Mouse (Mus musculus) left cerebral cortex, adult 8-10 months (tissue): ENCODE results near the gene Usp7. TPM values are rescaled to one million over a fixed set of nuclear protein-coding genes. Genes with fewer than 3 reads are reported as not detected.
"Not testable (repeated sequence)": the region's sequence is repeated elsewhere in the genome, so short reads cannot be mapped to it uniquely, and the experiment has no call there.

ENCODE experiments used
- DNase-seq, 2 experiments: peaks; one replicate each; pipeline ENCODE4 v3.0.0; 2022; ENCODE audit warnings: low spot score in 2 of 2
- total RNA-seq, 4 experiments: library from RNA; stranded (reverse); gene quantifications; 2 replicates each; pipeline ENCODE4 v1.2.4; 2022

The Usp7 gene
- total RNA-seq, 4 experiments from 2014 or later, result 149 to 164 (median 158) TPM

DNA sequence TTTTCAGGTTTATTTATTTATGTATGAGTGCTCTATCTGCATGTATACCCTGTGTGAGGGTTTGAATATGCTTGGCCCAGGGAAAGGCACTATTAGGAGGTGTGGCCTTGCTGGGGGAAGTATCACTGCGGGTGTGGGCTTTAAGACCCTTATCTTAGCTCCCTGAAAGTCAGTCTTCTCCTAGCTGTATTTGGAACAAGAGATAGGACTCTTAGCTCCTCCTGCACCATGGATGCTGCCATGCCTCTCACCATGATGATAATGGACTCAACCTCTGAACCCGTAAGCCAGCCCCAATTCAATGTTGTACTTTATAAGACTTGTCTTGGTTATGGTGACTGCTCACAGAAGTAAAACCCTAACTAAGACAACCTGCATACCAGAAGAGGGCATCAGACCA is 39.8 kb downstream of the Usp7 start:
- no peak for DNase-seq

DNA sequence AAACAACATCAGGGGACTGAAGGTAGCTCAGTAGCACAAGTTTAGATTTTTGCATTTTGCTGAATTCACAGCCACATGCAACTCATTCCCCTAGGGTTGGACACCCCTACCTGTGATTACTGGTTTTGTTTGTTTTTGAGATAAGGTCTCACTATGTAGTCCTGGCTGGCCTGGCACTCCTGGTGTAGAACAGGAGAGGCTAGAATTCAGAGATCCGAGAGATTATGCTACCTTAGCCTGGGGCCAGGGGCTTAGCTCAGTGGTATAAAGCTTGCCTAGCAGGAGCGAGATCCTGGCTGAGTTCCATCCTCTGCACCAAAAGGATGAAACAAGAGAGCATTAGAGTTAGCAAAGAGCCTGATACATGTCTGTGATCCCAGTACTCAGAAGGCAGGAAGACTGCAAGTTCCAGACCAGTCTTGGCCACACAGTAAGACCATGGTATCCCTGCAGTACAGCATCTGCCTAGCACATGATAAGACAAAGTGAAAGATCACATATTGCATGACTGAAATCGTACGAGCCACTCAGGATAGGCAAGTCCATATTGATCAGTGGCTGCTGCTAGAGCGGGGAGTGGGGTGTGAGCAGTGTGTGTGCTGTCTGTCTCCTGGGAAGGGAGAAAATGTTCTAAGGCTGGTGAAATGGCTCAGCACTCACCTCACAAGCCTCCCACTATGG is 40.4 kb downstream of the Usp7 start:
- DNase-seq, result no peak

DNA sequence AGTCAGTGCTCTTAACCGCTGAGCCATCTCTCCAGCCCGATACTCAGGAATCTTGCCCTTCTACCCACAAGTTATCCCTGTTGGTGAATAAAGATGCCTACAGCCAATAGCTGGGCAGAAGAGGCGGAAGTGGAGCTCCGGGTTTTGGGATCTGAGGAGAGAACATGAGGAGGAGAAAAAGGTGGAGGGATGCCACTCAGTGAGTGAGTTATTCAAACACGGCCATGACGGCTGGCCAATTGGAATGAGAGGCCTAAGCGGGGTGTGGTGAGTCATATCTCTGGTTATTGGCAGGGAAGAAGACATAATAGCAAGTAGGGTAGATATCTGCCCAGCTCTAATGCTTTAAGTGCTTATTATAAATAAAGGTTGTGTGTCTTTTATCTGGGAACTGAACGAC is 43.2 kb downstream of the Usp7 start:
- no peak for DNase-seq

DNA sequence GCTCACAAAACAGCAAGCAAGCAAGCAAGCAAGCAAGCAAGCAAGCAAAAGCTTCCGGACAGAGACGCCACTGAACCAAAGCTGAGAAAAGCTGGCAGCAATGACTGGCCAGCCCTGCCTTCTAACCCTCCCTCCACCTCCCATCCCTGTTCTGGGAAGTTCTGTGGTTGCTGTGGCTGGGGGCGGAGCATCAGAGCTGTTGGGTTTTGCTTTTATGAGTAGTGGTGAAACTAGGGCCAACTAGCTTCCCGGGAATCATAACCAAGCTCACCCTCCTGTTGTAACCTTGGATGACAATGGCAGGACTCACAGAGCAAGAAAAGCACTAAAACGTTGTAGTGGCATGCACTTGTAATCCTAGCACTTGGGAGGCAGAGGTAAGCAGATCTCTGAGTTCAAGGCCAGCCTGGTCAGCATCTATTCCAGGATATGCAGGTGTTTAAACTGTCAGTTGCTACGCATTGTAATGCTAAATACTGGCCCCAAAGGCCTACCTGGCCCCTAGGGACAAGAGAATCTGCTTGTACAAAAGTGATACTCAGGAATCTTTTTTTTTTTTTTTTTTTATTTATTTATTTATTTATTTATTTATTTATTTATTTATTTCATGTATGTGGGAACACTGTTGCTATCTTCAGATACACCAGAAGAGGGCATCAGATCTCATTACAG is 43.8 kb downstream of the Usp7 start:
- no peak for DNase-seq

DNA sequence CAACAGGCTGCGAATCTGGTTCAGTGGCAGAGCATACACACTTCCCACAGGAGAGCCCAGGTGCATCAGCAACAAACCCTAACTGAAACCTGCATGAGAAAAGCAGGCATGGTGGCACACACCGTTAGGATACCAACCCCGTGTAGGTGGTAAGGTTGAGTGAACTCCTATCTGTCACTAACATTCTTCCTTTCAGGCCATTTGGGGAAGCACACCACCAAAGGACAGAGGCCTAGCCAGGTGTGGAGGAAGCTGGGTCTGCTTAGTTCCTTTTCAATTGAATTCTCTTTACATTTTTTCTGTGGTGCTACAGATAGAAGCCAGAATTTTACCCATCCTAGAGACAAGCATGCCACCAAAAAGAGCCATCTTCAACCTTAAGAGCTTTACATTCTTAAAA is 44.3 kb downstream of the Usp7 start:
- DNase-seq, result no peak

DNA sequence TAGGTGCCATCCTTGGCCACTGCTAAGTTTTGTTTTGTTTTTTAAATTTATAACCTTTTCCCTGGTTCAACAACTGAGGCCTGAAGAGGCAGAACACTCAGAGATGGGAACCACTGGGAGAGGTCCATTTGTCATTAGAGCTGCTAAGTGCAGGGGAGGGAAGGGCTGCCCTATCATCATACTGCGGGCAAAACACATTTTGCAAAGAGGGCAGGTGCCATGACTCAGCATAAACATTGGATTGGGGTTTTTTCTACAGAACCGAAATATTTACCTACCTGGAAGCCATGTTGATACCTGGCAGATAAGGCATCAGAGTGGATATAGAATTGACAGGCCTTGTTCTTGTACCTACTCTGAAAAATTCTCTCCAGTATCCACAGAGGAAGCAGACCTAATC is 45.6 kb downstream of the Usp7 start:
- DNase-seq, result no peak

DNA sequence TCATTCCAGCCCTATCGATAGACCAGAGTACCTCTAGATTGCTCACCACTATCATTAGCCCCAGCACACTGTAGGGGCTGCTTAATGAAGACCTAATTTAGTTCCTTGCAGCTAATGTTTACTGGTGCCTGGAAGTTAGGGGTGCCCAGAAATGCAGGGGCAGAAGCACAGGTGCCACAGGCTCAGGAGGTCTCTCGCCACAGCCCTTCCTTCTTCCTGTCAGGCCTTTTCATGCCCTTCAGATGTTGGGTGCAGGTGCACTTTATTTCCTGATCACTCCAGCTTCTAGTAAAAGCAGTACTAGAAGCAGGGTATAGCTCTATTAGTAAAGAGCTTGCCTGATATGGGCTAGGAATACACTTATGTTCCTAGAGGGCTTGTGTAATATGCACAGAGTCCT is 46.4 kb downstream of the Usp7 start:
- DNase-seq, result no peak

DNA sequence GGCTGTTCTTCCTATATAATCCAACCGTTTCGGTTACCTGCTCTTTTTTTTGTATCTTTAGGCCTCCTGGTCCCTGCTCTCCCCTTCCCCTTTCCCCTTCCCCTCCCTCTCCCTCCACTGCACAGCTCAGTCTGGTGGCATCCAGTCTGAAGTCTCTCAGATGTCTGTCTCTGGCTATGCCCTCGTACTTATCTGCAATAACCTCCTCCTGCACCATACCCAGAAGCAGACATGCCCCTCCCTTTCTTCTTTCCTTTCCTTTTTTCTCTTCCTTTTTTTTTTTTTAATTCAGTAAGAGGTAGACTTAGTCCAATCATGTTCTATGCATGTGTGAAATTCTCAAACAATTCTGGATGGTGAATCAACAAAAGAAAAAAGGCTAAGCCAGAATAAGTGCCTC is 48.1 kb downstream of the Usp7 start:
- no peak for DNase-seq

DNA sequence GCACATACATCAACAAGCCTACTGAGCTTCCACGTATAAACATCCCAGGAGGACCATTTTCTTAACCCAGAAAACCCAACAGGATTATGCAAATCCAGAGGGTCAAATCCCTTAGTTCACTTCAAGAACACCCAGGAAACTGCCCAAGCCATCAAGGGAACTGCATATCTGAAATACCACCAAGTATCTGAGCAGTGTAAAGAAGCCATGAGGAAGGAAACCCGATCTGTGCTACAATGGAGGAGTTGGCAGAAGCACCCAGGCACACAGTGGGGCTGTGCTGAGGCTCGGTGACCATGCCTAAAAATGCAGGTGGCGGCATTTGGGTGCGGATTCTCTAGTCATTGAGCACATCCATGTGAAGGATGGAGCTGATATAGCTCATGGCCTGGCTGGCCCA is 50.4 kb downstream of the Usp7 start:
- no peak for DNase-seq

DNA sequence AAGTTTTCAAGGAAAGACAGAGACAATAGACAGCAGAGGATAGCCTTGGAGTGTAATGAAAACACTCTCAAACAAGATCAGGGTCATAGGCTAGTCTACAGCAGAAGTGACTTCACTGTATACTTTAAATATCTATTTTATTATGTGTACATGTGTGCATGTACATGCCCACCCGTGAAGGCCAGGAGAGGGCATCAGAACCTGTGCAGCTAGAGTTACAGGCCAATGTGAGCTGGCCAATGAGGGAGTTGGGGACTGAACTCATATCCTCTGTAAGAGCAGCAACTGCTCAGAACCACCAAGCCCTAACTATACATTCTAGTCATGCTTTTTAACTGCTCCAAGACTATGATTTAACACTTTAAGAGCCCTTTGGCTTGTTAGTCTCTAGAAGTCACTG is 51.0 kb downstream of the Usp7 start:
- no peak for DNase-seq

DNA sequence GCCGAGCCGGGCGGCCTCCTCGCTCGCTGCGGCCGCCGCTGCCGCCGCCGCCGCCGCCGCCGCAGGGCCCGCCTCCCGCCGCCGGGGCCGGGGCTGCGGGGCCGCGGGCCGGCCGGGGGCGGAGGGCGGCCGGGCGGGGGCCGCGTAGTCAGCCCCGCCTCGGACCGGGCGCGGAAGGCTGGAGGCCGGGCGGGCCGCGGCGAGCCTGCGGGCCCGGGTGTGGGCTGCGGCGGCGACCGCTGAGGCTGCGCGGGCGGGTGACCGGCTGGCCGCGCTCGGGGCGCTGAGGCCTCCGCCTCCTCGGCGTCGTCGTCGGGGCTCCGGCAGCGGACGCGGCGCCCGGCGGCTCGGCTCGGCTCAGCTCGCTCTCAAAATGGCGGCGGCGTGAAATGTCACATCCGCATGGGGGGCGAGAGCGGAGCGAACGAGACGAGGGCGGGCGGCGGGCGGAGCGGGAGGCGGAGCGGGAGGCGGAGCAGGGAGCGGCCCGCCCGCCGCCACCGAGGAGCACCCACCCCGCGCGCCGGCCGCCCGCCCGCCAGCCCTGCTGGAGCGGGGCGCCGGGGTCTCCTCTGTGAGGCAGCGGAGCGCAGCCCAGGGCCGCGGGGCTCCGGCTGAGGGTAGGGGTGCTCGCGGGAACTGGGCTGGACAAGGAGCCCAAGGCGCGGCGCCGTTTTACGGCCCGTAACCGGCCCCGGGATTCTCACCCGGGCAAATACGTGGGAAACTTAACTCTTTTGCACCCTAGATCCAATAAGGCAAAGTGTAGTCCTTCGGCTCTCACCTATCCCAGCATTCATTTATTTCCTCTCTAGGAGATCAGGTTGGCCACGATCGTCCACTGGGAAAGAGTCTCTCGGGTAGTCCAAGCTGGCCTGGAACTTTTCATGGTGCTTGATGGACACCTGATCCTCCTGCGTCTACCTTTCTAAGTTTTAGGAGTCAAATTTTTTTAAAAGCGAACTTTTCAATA is 53.3 kb downstream of the Usp7 start:
- peak; percentile 70 for DNase-seq

DNA sequence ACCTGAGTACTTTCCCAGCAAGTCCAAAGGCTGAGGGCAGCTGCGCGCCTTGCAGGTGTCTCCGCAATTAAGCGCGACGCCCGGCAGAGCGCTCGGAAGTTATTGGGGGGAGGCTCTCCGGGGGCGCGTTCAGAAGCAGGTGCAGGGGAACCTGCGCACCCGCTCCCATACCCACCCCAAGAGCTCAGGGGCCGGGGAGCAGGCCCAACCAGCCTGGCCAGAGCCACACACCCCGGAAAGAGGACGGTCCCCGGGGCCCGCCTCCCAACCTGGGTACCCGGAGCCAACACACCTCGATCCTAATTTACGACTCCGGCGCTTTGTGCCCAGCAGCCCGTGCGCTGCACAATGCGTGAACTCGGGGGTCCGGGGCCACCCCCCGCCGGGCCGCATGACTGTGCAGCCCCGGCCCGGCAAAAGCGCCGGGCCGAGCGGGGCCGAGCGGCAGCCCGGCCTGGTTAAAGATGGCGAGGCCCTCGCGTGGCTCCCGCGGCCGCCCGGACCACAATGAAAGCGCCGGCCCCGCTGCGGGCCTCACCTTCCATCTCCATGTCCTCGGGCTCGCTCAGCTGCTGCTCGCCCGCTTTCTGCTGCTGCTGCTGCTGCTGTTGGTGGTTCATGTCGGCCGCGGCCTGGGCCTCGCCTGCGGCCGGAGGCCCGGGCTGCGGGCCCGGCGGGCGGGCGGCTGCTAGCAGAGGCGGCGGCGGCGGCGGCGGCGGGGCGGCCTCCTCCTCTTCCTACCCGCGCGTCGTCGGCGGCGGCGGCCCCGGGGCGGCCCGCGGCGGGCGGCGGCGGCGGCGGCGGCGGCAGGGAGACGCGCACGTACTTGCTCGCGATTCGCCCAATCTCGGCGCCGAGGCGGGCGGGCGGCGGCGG is 54.2 kb downstream of the Usp7 start:
- no peak for DNase-seq

DNA sequence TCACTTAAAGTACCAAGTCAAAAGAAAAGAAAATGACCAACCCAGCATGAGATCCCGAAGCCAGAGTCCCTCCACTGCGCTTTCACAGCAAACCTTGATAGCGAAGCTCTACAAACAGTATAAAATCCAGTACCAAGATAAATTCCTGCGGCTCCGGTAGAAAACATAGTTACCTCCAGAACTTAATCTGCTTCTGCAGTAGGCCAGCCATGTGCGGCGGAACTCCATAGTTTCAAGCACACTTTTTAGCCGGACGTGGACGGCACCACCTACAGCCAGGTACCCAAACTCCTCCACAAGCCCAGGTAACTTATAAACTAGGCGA is 54.8 kb downstream of the Usp7 start:
- no peak for DNase-seq

DNA sequence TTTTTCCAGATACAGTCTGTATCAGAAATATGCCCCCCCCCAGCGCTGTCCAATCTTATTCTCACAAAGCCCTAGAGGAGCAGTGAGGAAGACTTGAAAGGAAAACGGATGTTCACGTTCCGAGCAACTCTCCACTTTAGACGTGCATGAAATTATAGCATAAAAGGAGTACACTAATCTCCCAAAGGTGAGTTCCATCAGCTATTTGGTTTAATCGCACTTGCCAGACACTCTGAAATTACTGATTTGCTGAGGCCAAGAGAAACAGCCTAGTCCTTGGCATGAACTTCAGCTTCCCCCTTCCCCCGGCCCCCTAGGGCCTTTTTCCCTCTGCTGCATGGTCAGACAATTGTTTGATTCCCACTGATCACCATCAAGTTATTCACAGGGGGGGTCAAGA is 55.4 kb downstream of the Usp7 start:
- DNase-seq, result no peak

DNA sequence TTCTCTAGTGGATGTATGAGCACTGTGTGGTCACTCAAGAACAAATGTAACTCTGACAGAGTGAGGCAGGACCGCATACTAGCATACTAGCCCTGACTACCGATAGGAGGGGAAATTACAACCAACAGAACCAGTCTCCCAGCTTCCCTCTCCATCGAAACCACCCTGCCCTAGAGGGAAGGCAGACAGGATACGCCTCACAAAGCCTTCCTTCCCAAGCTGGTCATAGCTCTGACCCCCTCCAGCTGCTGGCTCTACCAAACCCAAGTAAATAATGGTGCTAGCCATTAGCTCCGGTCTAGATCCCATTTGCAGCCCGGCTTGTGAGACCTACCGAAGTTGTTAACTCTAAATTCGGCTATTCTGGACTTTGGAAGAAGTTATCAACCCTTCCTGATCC is 56.1 kb downstream of the Usp7 start:
- no peak for DNase-seq

DNA sequence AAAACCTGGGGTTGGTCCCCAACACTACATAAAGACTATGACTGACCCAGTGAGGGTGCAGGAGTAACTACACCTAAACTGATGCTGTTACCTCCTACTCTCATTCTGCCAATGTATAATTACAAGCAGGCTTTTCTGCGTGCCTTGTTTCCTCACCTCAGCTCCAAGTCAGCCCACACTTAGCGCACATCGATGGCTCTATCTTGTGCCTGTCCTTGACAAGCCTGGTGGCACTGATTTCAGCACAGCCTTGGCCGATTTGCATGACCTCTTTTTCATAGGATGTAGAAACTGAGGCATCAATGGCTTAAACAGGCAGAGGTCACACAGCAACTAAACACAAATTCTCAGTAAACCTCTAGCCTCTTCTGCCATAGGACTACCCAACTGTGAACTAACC is 57.4 kb downstream of the Usp7 start:
- DNase-seq, result no peak

DNA sequence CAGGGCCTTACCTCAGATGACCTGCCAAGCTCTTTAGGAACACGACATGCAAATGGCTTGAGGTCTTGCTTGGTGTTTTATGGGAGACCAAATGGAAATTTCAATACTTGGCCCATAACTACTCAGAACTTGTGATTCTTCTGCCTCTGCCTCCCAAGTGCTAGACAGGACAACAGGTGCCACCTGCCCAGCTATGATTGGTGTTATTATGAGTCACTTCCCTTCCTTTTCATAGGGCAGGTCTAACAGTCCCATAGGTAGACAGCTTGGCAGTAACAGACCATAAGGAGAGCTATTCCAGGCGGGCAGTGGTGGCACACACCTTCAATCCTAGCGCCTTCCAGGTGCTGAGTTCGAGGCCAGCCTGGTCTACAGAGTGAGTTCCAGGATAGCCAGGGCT is 58.5 kb downstream of the Usp7 start:
- DNase-seq, result no peak

DNA sequence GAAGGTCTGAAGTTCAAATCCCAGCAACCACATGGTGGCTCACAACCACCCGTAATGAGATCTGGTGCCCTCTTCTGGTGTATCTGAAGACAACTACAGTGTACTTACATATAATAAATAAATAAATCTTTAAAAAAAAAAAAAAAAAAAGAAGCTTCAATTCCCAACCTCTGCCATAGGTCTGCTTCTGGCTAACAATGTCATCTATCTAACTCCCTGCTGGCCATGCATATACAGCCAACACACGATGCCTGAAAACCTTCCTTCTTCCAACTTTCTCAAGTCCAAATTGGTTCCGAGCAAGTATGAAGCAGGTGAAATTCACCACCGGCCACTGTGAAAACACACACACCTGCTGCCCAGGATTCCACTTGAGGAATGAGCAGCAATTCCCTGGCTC is 59.7 kb downstream of the Usp7 start:
- not testable (repeated sequence) for DNase-seq

DNA sequence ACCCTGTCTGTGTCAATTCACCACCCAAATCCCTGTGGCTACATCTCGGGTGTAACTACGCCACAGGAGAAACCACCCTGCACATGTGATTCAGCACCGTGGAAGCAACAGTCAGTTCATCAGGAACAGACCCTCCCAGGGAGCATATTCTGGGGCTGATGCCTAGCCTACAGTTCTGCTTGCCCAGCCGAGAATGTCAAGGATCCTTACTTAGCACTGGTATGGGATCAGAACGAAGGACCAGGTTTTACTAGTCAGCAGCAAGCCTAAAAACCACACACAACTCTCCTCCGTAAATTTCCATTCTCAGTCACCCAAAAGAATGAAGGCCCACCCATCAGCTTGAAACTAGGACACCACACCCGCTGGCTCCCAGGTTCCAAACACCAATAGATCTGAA is 60.5 kb downstream of the Usp7 start:
- DNase-seq, result no peak

DNA sequence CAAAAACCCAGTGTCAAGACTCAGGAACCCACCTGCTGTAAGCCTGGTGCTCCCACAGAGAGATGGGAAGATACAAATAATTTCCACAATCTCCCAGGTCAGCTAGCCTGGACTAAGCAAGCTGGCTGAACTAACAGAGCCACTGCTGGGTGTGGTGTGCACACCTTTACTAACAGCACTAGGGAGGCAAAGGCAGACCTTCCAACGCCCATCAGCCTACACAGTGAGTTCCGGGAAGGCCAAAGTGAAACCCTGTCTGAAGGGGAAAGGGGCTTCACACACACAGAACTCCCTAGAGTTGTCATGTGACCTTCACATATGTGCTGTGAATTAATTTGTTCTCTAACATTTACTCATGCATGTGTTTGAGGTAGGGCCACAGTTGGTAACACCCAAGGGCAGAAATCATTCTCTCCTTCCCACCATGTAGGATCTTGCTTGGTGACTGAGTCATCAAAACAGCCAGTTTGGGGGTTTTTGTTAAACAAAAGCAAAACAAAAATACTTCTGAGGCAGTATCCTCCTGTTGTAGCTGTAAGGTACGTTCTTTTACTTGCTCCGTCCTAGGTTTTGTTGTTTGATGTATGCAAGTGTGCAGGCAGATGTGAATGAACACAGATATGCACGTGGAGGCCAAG is 63.9 kb downstream of the Usp7 start:
- no peak for DNase-seq

DNA sequence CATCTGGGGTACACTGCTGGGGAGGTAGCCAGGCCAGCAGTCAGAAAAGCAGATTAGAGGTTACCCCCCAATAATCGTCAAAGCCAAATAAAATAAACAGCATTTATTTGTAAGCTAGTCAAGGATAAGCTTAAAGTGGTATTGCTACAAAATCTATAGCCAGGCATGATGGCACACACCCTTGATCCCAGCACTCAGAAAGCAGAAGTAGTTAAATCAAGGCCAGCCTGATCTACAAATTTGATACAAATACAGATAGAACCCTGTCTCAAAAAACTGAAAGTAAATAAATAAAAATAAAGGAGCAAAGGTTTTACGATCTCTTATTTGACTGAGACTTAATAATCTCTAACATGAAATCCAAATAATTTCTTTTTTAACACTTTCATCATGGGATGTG is 66.3 kb downstream of the Usp7 start:
- no peak for DNase-seq
